Mouse (Mus musculus) small intestine, adult 2 months (tissue): ENCODE results near the gene Gm42517.

Experiments
- CTCF ChIP-seq: fragments of 200-500 bp; IDR thresholded peaks from 2 replicates; pipeline ENCODE4 v1.5.1; 2012; ENCODE audit warnings: low read depth, mild to moderate bottlenecking, control low read depth, inconsistent platforms, low read length, moderate library complexity, mixed read lengths; ENCODE audit not compliant: insufficient replicate concordance, insufficient read length; ENCODE audit errors: extremely low read depth
- POLR2A ChIP-seq: fragments of 200-500 bp; IDR thresholded peaks from 2 replicates; pipeline ENCODE4 v1.6.1; 2012; ENCODE audit warnings: low read depth, mild to moderate bottlenecking, control low read depth, inconsistent platforms, low read length, moderate library complexity

- TF ChIP-seq POLR2A (no peak), CTCF (no peak)
Observed at GRCm38 (mm10) chr5:108331051-108331450, 36.7 kb downstream of the Gm42517 start.
